In genomic region chr4:108427719-108428340, GRCm38 (mm10) we compare ENCODE assay signal across 17 mouse cellular contexts. TPM values are rescaled to one million over a fixed set of nuclear protein-coding genes. Genes with fewer than 3 reads are reported as not detected.
DNase-seq lines count a peak whose midpoint lies in the region; ATAC-seq lines count a peak whose summit lies in the region.
"Had no signal": no experiment of that assay in that cellular context is flagged by ENCODE, and none has a peak within 500 bp of the region (broad histone marks: within the 10 kb centered on the region; RNA-seq: fewer than 3 reads in every experiment).

No protein-coding gene starts in this region.

- WGBS in heart, embryonic 10.5 days: 59% methylated on average over 11 of the region's 11 CpGs
- WGBS in intestine, embryonic 14.5 days: 42% methylated on average over 11 of the region's 11 CpGs

- H3K27ac ChIP-seq in heart, embryonic 10.5 days: 0 out of 2 replicates have a peak overlapping the region, but pooled peaks have one; percentile 11
- no peak overlapping the region for H3K27ac ChIP-seq in intestine, embryonic 14.5 days (ENCODE audit: low read depth)
- H3K27ac ChIP-seq: embryonic facial prominence, embryonic 15.5 days; forebrain, embryonic 15.5 days; gastrocnemius, adult 2 months had no signal

- peaks cover 32% of the 10 kb centered on the region for H3K4me1 ChIP-seq in heart, embryonic 10.5 days
- H3K4me1 ChIP-seq in intestine, embryonic 14.5 days (replicated peaks; ENCODE audit: control insufficient read depth, insufficient read depth, low read length): peaks cover 23% of the 10 kb centered on the region

- no peaks in the 10 kb centered on the region for H3K27me3 ChIP-seq in heart, embryonic 10.5 days (ENCODE audit: insufficient read depth, poor library complexity, severe bottlenecking)
- H3K27me3 ChIP-seq in intestine, embryonic 14.5 days (replicated peaks; ENCODE audit: control insufficient read depth, insufficient read depth, low read length): no peaks in the 10 kb centered on the region
- H3K27me3 ChIP-seq: embryonic facial prominence, embryonic 15.5 days; forebrain, embryonic 15.5 days had no signal

- no peak overlapping the region for H3K4me2 ChIP-seq in intestine, embryonic 14.5 days (ENCODE audit: low read length)
- H3K4me2 ChIP-seq: embryonic facial prominence, embryonic 15.5 days; forebrain, embryonic 15.5 days had no signal

- no peaks in the 10 kb centered on the region for H3K9me3 ChIP-seq in heart, embryonic 10.5 days
- no peaks in the 10 kb centered on the region for H3K9me3 ChIP-seq in intestine, embryonic 14.5 days (ENCODE audit: control insufficient read depth, low read length)
- H3K9me3 ChIP-seq: embryonic facial prominence, embryonic 15.5 days; forebrain, embryonic 15.5 days had no signal

- H3K9ac ChIP-seq in intestine, embryonic 14.5 days (ENCODE audit: low read length): no peak overlapping the region
- H3K9ac ChIP-seq: embryonic facial prominence, embryonic 15.5 days; forebrain, embryonic 15.5 days had no signal

- DNase-seq in heart, embryonic 10.5 days (ENCODE audit: low spot score): no peak
- no peak for DNase-seq in heart, adult 8-10 months (ENCODE audit: low spot score)
- peak; percentile 65 for DNase-seq in 416B (ENCODE audit: low read depth)
- no peak for DNase-seq in intestine, embryonic 14.5 days (ENCODE audit: low spot score)
- DNase-seq in lung, postnatal 36 days: peak; percentile 16
- no peak for DNase-seq in adrenal gland, postnatal 4 days (ENCODE audit: low spot score in 2 of 2)
- no peak for DNase-seq in spleen, postnatal 14 days (ENCODE audit: low spot score in 2 of 2)
- DNase-seq: cerebellum, adult 2 months; gastrocnemius, adult 2 months; heart, postnatal 36 days; kidney, postnatal 4 days; layer of hippocampus, postnatal 36 days; midbrain, embryonic 14.5 days; right cerebral cortex, postnatal 4 days had no signal

- no peak overlapping the region for H3K4me3 ChIP-seq in heart, embryonic 10.5 days
- no peak overlapping the region for H3K4me3 ChIP-seq in intestine, embryonic 14.5 days (ENCODE audit: low read depth, low read length)
- H3K4me3 ChIP-seq: embryonic facial prominence, embryonic 15.5 days; forebrain, embryonic 15.5 days; gastrocnemius, adult 2 months had no signal

- no peaks in the 10 kb centered on the region for H3K36me3 ChIP-seq in heart, embryonic 10.5 days
- no peaks in the 10 kb centered on the region for H3K36me3 ChIP-seq in intestine, embryonic 14.5 days (ENCODE audit: control insufficient read depth, insufficient read depth, low read length)
- H3K36me3 ChIP-seq: embryonic facial prominence, embryonic 15.5 days; forebrain, embryonic 15.5 days had no signal

- ATAC-seq in intestine, embryonic 14.5 days (replicated peaks; ENCODE audit: low FRiP score, low TSS enrichment, low read depth): peak; percentile 75
- ATAC-seq in activated CD4-positive, CD25-positive, alpha-beta regulatory T cell, adult 4 months: no peak
- ATAC-seq: forebrain, embryonic 15.5 days had no signal

RNA-seq across cellular contexts. Expression of gene Gpx7, which starts 21.1 kb away (rescaled TPM):
- 54.3 and 58.8 TPM in 2 replicates for polyA plus RNA-seq in heart, embryonic 10.5 days (2016; fragmentation: Nextera tagmentation; extraction: Ambion mirVana)
- total RNA-seq in heart, adult 8-10 months (2022): 1 to 10 TPM; 4.4 to 9.5 (median 6.3) TPM
- 40.0 and 46.4 TPM in 2 replicates for polyA plus RNA-seq in intestine, embryonic 14.5 days (2014; fragmentation: Nextera tagmentation; extraction: Ambion mirVana)
- total RNA-seq in adrenal gland, postnatal 4 days (2021): 10 to 100 TPM; 25.0 to 31.1 TPM
- polyA plus RNA-seq in activated CD4-positive, CD25-positive, alpha-beta regulatory T cell, adult 4 months (2017; shearing (Covaris generic)): 1 to 10 TPM; 1.7 to 4.3 TPM

RNA-seq across cellular contexts. Expression of gene Tut4, which starts 31.4 kb away (rescaled TPM):
- 44.6 and 79.6 TPM in 2 replicates for polyA plus RNA-seq in heart, embryonic 10.5 days (2016; fragmentation: Nextera tagmentation; extraction: Ambion mirVana)
- total RNA-seq in heart, adult 8-10 months (2022): 10 to 100 TPM; 14.6 to 25.2 (median 18.6) TPM
- 54.7 and 67.5 TPM in 2 replicates for polyA plus RNA-seq in intestine, embryonic 14.5 days (2014; fragmentation: Nextera tagmentation; extraction: Ambion mirVana)
- total RNA-seq in adrenal gland, postnatal 4 days (2021): 10 to 100 TPM; 79.9 to 82.3 TPM
- polyA plus RNA-seq in activated CD4-positive, CD25-positive, alpha-beta regulatory T cell, adult 4 months (2017; shearing (Covaris generic)): 10 to 100 TPM; 56.1 to 74.4 TPM

RNA-seq across cellular contexts. Expression of gene Shisal2a, which starts 44.7 kb away (rescaled TPM):
- 3.0 and 3.5 TPM in 2 replicates for polyA plus RNA-seq in heart, embryonic 10.5 days (2016; fragmentation: Nextera tagmentation; extraction: Ambion mirVana)
- not detected for total RNA-seq in heart, adult 8-10 months (2022)
- polyA plus RNA-seq in intestine, embryonic 14.5 days (2014; fragmentation: Nextera tagmentation; extraction: Ambion mirVana): 1.7 and 3.4 TPM in 2 replicates
- 1 to 10 TPM; 6.9 to 7.6 TPM for total RNA-seq in adrenal gland, postnatal 4 days (2021)
- polyA plus RNA-seq in activated CD4-positive, CD25-positive, alpha-beta regulatory T cell, adult 4 months (2017; shearing (Covaris generic)): not detected
- total RNA-seq: gastrocnemius, adult 2 months; heart, postnatal 36 days; layer of hippocampus, postnatal 36 days had no signal

Comparison
In these comparisons a context has a peak if more than half of its experiments do, and no peak if none do; other contexts are left out.
1. DNase-seq: peak in 416B (single experiment) and lung, postnatal 36 days (single experiment); none in heart, embryonic 10.5 days (single experiment), heart, adult 8-10 months (single experiment), intestine, embryonic 14.5 days (single experiment), adrenal gland, postnatal 4 days (0 of 2) and spleen, postnatal 14 days (0 of 2).